8 mouse cellular contexts compared by ENCODE assay signal in genomic region chr19:61140342-61141206, GRCm38 (mm10). TPM values are rescaled to one million over a fixed set of nuclear protein-coding genes. Genes with fewer than 3 reads are reported as not detected.
A peak's percentile ranks its signal among the peaks of the same experiment; 100 is the strongest.
DNase-seq lines count a peak whose midpoint lies in the region; ATAC-seq lines count a peak whose summit lies in the region.

Zfp950 (minus strand) TSS chr19:61140840.

- peak; percentile 99 for ATAC-seq in megakaryocyte progenitor cell, adult 5-6 weeks (replicated peaks; ENCODE audit: poor library complexity)

- peak; percentile 96 for DNase-seq in adipocyte (ENCODE audit: low spot score)
- peak; percentile 93 for DNase-seq in embryo, embryonic 10 days (ENCODE audit: low spot score)
- peak; percentile 53 for DNase-seq in gastrocnemius, postnatal 10 days
- DNase-seq in induced T-regulatory cell, adult 2 months (ENCODE audit: low read depth) = peak; percentile 93
- peak; percentile 83 to 90 for DNase-seq in left cerebral cortex, adult 9 months (ENCODE audit: low spot score in 2 of 2)
- peak; percentile 69 for DNase-seq in right cerebral cortex, postnatal 14 days
- peak; percentile 68 to 82 for DNase-seq in urinary bladder, postnatal 36 days (ENCODE audit: low spot score in 2 of 2)

RNA-seq across cellular contexts. Expression of gene Zfp950, which starts in this region (rescaled TPM):
- total RNA-seq in gastrocnemius, postnatal 10 days (2021) = 10 to 100 TPM; 10.3 to 14.2 TPM
- 45.7 and 47.3 TPM in 2 replicates for total RNA-seq in megakaryocyte progenitor cell, adult 5-6 weeks (2015)
- total RNA-seq in megakaryocyte progenitor cell, adult 5-6 weeks (2017) = 31.7 and 57.1 TPM in 2 replicates

Comparison
In these comparisons a context has a peak if more than half of its experiments do, and no peak if none do; other contexts are left out.
1. Peak in every context shown above with its lines: DNase-seq and ATAC-seq.